Mouse (Mus musculus) brain, embryonic 14.5 days (tissue): ENCODE measurements around the gene Mrpl28. TPM values are rescaled to one million over a fixed set of nuclear protein-coding genes. Genes with fewer than 3 reads are reported as not detected.
A peak's percentile ranks its signal among the peaks of the same experiment; 100 is the strongest.

Experiments used
- DNase-seq: peaks from one replicate; pipeline ENCODE4 v3.0.0-alpha.2; 2011; ENCODE audit warnings: low read depth
- CTCF ChIP-seq: fragments of 200-500 bp; IDR thresholded peaks from 2 replicates; pipeline ENCODE4 v1.5.1; 2012; ENCODE audit warnings: inconsistent platforms, mild to moderate bottlenecking, moderate library complexity, borderline replicate concordance; ENCODE audit not compliant: insufficient read depth, insufficient read length; ENCODE audit errors: extremely low read depth
- POLR2A ChIP-seq: fragments of 200-500 bp; IDR thresholded peaks from 2 replicates; pipeline ENCODE4 v1.6.1; 2012; ENCODE audit warnings: mild to moderate bottlenecking, inconsistent platforms, borderline replicate concordance; ENCODE audit not compliant: poor library complexity, insufficient read depth, insufficient read length, severe bottlenecking; ENCODE audit errors: extremely low read depth
- polyA plus RNA-seq: library from polyadenylated mRNA; depleted of rRNA; stranded (reverse); fragments of >200 nt; gene quantifications from 2 replicates; pipeline ENCODE4 v1.2.3, GENCODE M21; 2012

Mrpl28 gene
- polyA plus RNA-seq, 1 experiment = 94.9 TPM

GRCm38 (mm10) chr17:26119766-26120710, 3.3 kb upstream of the Mrpl28 start:
- TF ChIP-seq POLR2A (no peak), CTCF (peak; percentile 83)
- DNase-seq = peak; percentile 72

GRCm38 (mm10) chr17:26122431-26123140, 714 bp upstream of the Mrpl28 start:
- TF ChIP-seq CTCF (no peak), POLR2A (no peak)
- DNase-seq = no peak

GRCm38 (mm10) chr17:26124560-26124959, 1.3 kb downstream of the Mrpl28 start:
- no peak for DNase-seq
- no peak for TF ChIP-seq CTCF
- no peak for TF ChIP-seq POLR2A

GRCm38 (mm10) chr17:26125226-26125625, 1.9 kb downstream of the Mrpl28 start:
- no peak for DNase-seq
- TF ChIP-seq CTCF (no peak), POLR2A (no peak)

- DNase-seq = peak; percentile 83
These were observed 7.9 kb downstream of the Mrpl28 start for GRCm38 (mm10) chr17:26131062-26131732.

GRCm38 (mm10) chr17:26131856-26132853, 8.9 kb downstream of the Mrpl28 start:
- no peak for TF ChIP-seq POLR2A
- no peak for TF ChIP-seq CTCF
- peak; percentile 76 for DNase-seq

More at GRCm38 (mm10) chr17:26131062-26131732, 7.9 kb downstream of the Mrpl28 start:
- TF ChIP-seq POLR2A (no peak), CTCF (no peak)

GRCm38 (mm10) chr17:26137106-26137750, 13.9 kb downstream of the Mrpl28 start:
- DNase-seq = no peak
- TF ChIP-seq POLR2A (no peak), CTCF (no peak)

- DNase-seq = no peak
- no peak for TF ChIP-seq CTCF
These were observed 14.4 kb downstream of the Mrpl28 start for GRCm38 (mm10) chr17:26137751-26138130.

- peak; percentile 99 for DNase-seq
These were observed 15.0 kb downstream of the Mrpl28 start, which contains the start of gene Axin1 for GRCm38 (mm10) chr17:26138239-26138836. Gene Axin1, plus strand, starts transcription at chr17:26138688.

More at GRCm38 (mm10) chr17:26138239-26138836, 15.0 kb downstream of the Mrpl28 start, which contains the start of gene Axin1:
- peak; percentile 66 for TF ChIP-seq CTCF
- peak; percentile 95 for TF ChIP-seq POLR2A
